Mouse (Mus musculus) embryonic facial prominence, embryonic 10.5 days (tissue): ENCODE data around the gene Serbp1. TPM values are rescaled to one million over a fixed set of nuclear protein-coding genes. Genes with fewer than 3 reads are reported as not detected.

Experiments
- DNase-seq: peaks from one replicate; pipeline ENCODE4 v3.0.0-alpha.2; 2017; ENCODE audit warnings: low spot score
- H3K27ac ChIP-seq: fragments of 300-500 bp; sonication (generic); replicated peaks from 2 replicates; pipeline ENCODE4 v1.5.1; 2016; ENCODE audit warnings: mild to moderate bottlenecking
- H3K27me3 ChIP-seq: fragments of 300-500 bp; sonication (generic); replicated peaks from 2 replicates; pipeline ENCODE4 v1.6.1; 2016; ENCODE audit warnings: low read depth, mild to moderate bottlenecking; ENCODE audit not compliant: poor library complexity, severe bottlenecking
- H3K36me3 ChIP-seq: fragments of 300-500 bp; sonication (generic); replicated peaks from 2 replicates; pipeline ENCODE4 v1.6.1; 2016; ENCODE audit warnings: mild to moderate bottlenecking, moderate library complexity
- H3K4me1 ChIP-seq: fragments of 300-500 bp; sonication (generic); 2 replicates; pipeline ENCODE4 v1.6.1; 2016
- H3K4me3 ChIP-seq: fragments of 300-500 bp; sonication (generic); 2 replicates; pipeline ENCODE4 v1.5.1; 2016; ENCODE audit warnings: mild to moderate bottlenecking, moderate library complexity
- H3K9me3 ChIP-seq: fragments of 300-500 bp; sonication (generic); 2 replicates; pipeline ENCODE4 v1.6.1; 2016; ENCODE audit warnings: mild to moderate bottlenecking
- WGBS: fragments of 180-500 bp; shearing (Covaris S2); methylation state at CpG from one replicate; pipeline ENCODE4 v1.1.7; 2016; 5-methylcytosine and 5-hydroxymethylcytosine counted together
- polyA plus RNA-seq: library from polyadenylated mRNA; unstranded; fragments of >200 nt; fragmentation: Nextera tagmentation; extraction: Ambion mirVana; gene quantifications from 2 replicates; pipeline ENCODE4 v1.2.1, GENCODE M21; 2016

Serbp1 gene
- polyA plus RNA-seq, 1 experiment from 2014 or later: 518 TPM

GRCm38 (mm10) chr6:67282897-67283296 is 44.9 kb downstream of the Serbp1 start:
- Histone ChIP-seq H3K27me3 (no peaks in the 10 kb centered on the region), H3K27ac (no peak overlapping the region), H3K9me3 (no peaks in the 10 kb centered on the region), H3K4me3 (no peak overlapping the region), H3K4me1 (no peaks in the 10 kb centered on the region), H3K36me3 (peaks cover 95% of the 10 kb centered on the region)
- no peak for DNase-seq
- 88% methylated on average over 1 of the region's 1 CpGs for WGBS

GRCm38 (mm10) chr6:67292042-67292623 is 54.2 kb downstream of the Serbp1 start:
- Histone ChIP-seq H3K4me3 (no peak overlapping the region), H3K9me3 (no peaks in the 10 kb centered on the region), H3K27me3 (no peaks in the 10 kb centered on the region), H3K36me3 (peaks cover 42% of the 10 kb centered on the region), H3K4me1 (no peaks in the 10 kb centered on the region), H3K27ac (no peak overlapping the region)
- no peak for DNase-seq
- 89% methylated on average over 5 of the region's 5 CpGs for WGBS

- no peak overlapping the region for H3K4me3 ChIP-seq
- peaks cover 7% of the 10 kb centered on the region; the same call in 1 of the 2 replicates for H3K4me1 ChIP-seq
- no peaks in the 10 kb centered on the region for H3K27me3 ChIP-seq
- peaks cover 11% of the 10 kb centered on the region for H3K36me3 ChIP-seq
- WGBS: 60% methylated on average over 5 of the region's 5 CpGs
- no peak for DNase-seq
- no peaks in the 10 kb centered on the region for H3K9me3 ChIP-seq
- H3K27ac ChIP-seq: no peak overlapping the region
Observed at GRCm38 (mm10) chr6:67296126-67296525, 58.1 kb downstream of the Serbp1 start.

- 88% methylated on average over 5 of the region's 5 CpGs for WGBS
- Histone ChIP-seq H3K36me3 (no peaks in the 10 kb centered on the region), H3K4me3 (no peak overlapping the region), H3K27me3 (no peaks in the 10 kb centered on the region), H3K9me3 (no peaks in the 10 kb centered on the region), H3K4me1 (peaks cover 13% of the 10 kb centered on the region), H3K27ac (no peak overlapping the region)
- DNase-seq: no peak
Observed at GRCm38 (mm10) chr6:67298742-67299141, 60.8 kb downstream of the Serbp1 start.

- H3K27me3 ChIP-seq: no peaks in the 10 kb centered on the region
- WGBS: 78% methylated on average over 4 of the region's 4 CpGs
- no peaks in the 10 kb centered on the region for H3K36me3 ChIP-seq
- H3K4me3 ChIP-seq: no peak overlapping the region
- no peak overlapping the region for H3K27ac ChIP-seq
- H3K9me3 ChIP-seq: no peaks in the 10 kb centered on the region
- peaks cover 13% of the 10 kb centered on the region for H3K4me1 ChIP-seq
- DNase-seq: no peak
Observed at GRCm38 (mm10) chr6:67300300-67300699, 62.3 kb downstream of the Serbp1 start.

- Histone ChIP-seq H3K4me3 (no peak overlapping the region), H3K27me3 (no peaks in the 10 kb centered on the region), H3K4me1 (peaks cover 13% of the 10 kb centered on the region), H3K36me3 (no peaks in the 10 kb centered on the region), H3K27ac (no peak overlapping the region), H3K9me3 (no peaks in the 10 kb centered on the region)
- DNase-seq: peak; percentile 34
- WGBS: 58% methylated on average over 6 of the region's 6 CpGs
Observed at GRCm38 (mm10) chr6:67300710-67301163, 62.8 kb downstream of the Serbp1 start.

- H3K36me3 ChIP-seq: no peaks in the 10 kb centered on the region
- peaks cover 13% of the 10 kb centered on the region for H3K4me1 ChIP-seq
- 82% methylated on average over 3 of the region's 3 CpGs for WGBS
- DNase-seq: no peak
- no peak overlapping the region for H3K27ac ChIP-seq
- no peaks in the 10 kb centered on the region for H3K9me3 ChIP-seq
- no peaks in the 10 kb centered on the region for H3K27me3 ChIP-seq
- H3K4me3 ChIP-seq: no peak overlapping the region
Observed at GRCm38 (mm10) chr6:67301230-67301629, 63.3 kb downstream of the Serbp1 start.

GRCm38 (mm10) chr6:67302471-67302870 is 64.5 kb downstream of the Serbp1 start:
- 86% methylated on average over 4 of the region's 4 CpGs for WGBS

GRCm38 (mm10) chr6:67303210-67303609 is 65.2 kb downstream of the Serbp1 start:
- Histone ChIP-seq H3K36me3 (no peaks in the 10 kb centered on the region), H3K9me3 (no peaks in the 10 kb centered on the region), H3K27ac (no peak overlapping the region), H3K4me3 (no peak overlapping the region), H3K27me3 (no peaks in the 10 kb centered on the region), H3K4me1 (peaks cover 13% of the 10 kb centered on the region)
- WGBS: 83% methylated on average over 10 of the region's 10 CpGs
- DNase-seq: no peak

More at GRCm38 (mm10) chr6:67302471-67302870, 64.5 kb downstream of the Serbp1 start:
- no peak overlapping the region for H3K27ac ChIP-seq
- peaks cover 13% of the 10 kb centered on the region for H3K4me1 ChIP-seq
- H3K4me3 ChIP-seq: no peak overlapping the region
- H3K9me3 ChIP-seq: no peaks in the 10 kb centered on the region
- H3K36me3 ChIP-seq: no peaks in the 10 kb centered on the region
- no peak for DNase-seq
- H3K27me3 ChIP-seq: no peaks in the 10 kb centered on the region

GRCm38 (mm10) chr6:67308994-67309393 is 71.0 kb downstream of the Serbp1 start:
- Histone ChIP-seq H3K4me1 (no peaks in the 10 kb centered on the region), H3K36me3 (no peaks in the 10 kb centered on the region), H3K4me3 (no peak overlapping the region), H3K27ac (no peak overlapping the region), H3K27me3 (no peaks in the 10 kb centered on the region), H3K9me3 (no peaks in the 10 kb centered on the region)
- 82% methylated on average over 3 of the region's 3 CpGs for WGBS
- DNase-seq: no peak

GRCm38 (mm10) chr6:67309752-67310151 is 71.8 kb downstream of the Serbp1 start:
- no peaks in the 10 kb centered on the region for H3K36me3 ChIP-seq
- WGBS: 86% methylated on average over 3 of the region's 3 CpGs
- no peak overlapping the region for H3K4me3 ChIP-seq
- no peaks in the 10 kb centered on the region for H3K9me3 ChIP-seq
- no peaks in the 10 kb centered on the region for H3K27me3 ChIP-seq
- no peaks in the 10 kb centered on the region for H3K4me1 ChIP-seq
- DNase-seq: no peak
- no peak overlapping the region for H3K27ac ChIP-seq

GRCm38 (mm10) chr6:67314697-67315096 is 76.7 kb downstream of the Serbp1 start:
- no peaks in the 10 kb centered on the region for H3K36me3 ChIP-seq
- H3K27me3 ChIP-seq: no peaks in the 10 kb centered on the region
- 81% methylated on average over 1 of the region's 1 CpGs for WGBS
- no peak overlapping the region for H3K4me3 ChIP-seq
- H3K4me1 ChIP-seq: no peaks in the 10 kb centered on the region
- no peak for DNase-seq
- H3K9me3 ChIP-seq: no peaks in the 10 kb centered on the region
- no peak overlapping the region for H3K27ac ChIP-seq

- no peak for DNase-seq
- Histone ChIP-seq H3K4me1 (no peaks in the 10 kb centered on the region), H3K36me3 (no peaks in the 10 kb centered on the region), H3K4me3 (no peak overlapping the region), H3K9me3 (no peaks in the 10 kb centered on the region), H3K27me3 (no peaks in the 10 kb centered on the region), H3K27ac (no peak overlapping the region)
- WGBS: 77% methylated on average over 5 of the region's 5 CpGs
Observed at GRCm38 (mm10) chr6:67317068-67317467, 79.1 kb downstream of the Serbp1 start.
